Mouse (Mus musculus): ENCODE data around the gene Micu1.

Gene Micu1

DNA sequence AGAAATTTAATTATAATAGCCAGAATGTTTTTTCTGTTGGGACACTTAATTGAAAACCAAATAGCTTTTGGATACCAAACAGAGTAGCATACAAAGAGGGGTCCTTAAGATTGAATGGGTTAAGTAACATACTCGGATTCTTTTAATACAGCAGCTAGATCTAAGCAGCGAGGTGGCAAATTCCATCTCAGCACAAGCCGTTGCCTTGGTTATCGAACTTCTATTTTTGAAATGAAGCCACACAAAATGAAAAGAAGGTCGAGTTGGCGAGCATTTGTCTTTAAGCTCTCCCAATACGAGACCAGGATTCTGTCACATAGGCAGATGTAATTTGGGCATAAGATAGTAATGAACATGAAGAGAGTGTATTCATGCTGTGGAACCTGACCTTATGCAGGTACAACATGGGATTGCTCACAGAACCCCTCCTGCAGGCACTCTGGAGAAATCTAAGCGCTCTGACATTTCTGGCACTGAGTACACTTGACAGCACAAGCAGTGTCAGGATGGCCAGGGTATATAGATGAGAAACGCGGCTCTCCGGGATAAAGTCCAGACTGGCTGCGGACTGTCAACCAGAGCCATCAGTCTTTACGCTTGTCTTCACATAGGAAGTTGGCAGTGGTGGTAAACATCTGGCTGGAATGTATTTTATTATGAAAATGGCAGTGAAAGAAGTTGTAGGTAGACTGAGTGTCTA, 71.3 kb downstream of the Micu1 start:
- no peak for DNase-seq (ENCODE audit: extremely low read depth, low read depth, low spot score)

DNA sequence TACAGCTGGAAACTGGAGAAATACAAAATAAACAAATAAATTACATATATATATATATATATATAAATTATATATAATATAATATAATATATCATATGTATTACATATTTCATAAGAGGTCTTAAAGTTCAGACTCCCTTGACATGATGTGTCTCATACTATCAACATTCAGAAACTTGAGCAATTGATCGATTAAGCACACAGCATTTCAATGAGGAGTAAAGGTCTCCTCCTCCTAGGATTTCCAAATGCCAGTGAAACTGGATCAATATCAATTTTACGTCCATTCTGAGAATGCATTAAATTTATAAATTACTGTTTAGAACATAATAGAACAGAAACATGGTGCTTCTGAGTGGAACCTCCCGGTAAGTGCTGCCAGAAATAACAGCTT, 71.9 kb downstream of the Micu1 start:
- DNase-seq (ENCODE audit: extremely low read depth, low read depth, low spot score): no peak

DNA sequence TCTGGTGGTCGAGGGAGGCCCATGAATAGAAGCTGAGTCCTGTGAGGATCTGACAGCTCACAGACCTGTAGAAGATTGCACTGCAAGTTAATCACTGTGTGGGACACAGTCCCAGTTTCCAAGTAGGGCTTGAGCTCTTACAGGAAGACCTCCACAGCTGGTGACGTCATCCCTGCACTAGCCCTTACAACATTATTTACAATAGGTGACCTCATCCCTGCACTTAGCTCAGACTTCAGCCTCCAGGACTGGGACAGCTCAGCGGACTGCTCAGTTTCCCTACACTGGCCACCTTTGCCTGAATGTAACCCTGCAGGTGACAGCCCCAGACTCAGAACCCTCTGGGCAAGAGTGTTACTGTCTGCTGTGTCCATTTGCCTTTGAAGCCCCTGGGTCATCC, 75.0 kb downstream of the Micu1 start:
- no peak for DNase-seq (ENCODE audit: extremely low read depth, low read depth, low spot score)

DNA sequence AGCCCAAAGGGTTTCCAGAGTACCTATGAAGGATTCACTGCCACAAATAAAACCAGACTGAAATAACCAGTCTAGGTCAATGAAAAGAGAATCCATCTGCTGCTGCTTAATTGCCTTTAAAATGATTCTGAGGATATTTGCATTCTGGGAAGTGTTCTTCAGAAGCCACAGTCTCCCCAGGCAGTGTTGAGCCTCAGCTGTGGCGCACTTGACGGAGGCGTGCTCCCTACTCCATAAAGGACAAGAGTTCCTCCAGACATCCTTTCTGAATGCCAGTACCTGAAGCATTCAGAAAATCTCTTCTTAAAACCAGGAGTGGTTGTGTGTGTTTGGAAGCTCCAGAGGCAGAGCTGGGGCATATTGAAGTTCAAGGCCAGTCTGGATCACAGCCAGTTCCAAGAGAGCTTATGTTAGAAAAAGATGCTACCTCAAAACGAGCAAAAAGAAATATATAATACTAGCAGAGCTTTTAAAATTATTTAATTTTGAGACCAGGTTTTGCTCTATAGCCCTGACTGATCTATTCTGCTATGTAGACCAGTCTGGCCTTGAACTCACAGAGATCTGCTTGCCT, 75.9 kb downstream of the Micu1 start:
- no peak for DNase-seq (ENCODE audit: extremely low read depth, low read depth, low spot score)

DNA sequence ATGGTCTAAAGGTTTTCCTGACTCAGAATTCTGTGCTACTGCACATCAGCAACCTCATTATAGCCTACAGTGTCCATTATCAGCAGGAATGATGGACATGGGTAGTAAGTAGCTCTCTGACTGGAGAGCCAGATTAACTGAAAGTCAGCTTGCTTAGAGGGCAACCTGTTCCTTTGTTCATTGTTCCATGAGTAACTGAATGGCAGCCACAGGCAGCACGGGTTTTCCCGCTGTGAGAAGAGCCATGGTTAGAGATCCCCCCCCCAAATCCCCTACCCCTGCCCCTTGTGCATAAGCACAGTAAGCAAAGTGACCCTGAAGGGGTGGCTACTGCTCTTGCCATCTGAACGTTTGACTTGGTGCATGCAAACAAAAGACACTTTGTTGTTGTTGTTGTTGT, 78.4 kb downstream of the Micu1 start:
- DNase-seq (ENCODE audit: extremely low read depth, low read depth, low spot score): no peak

DNA sequence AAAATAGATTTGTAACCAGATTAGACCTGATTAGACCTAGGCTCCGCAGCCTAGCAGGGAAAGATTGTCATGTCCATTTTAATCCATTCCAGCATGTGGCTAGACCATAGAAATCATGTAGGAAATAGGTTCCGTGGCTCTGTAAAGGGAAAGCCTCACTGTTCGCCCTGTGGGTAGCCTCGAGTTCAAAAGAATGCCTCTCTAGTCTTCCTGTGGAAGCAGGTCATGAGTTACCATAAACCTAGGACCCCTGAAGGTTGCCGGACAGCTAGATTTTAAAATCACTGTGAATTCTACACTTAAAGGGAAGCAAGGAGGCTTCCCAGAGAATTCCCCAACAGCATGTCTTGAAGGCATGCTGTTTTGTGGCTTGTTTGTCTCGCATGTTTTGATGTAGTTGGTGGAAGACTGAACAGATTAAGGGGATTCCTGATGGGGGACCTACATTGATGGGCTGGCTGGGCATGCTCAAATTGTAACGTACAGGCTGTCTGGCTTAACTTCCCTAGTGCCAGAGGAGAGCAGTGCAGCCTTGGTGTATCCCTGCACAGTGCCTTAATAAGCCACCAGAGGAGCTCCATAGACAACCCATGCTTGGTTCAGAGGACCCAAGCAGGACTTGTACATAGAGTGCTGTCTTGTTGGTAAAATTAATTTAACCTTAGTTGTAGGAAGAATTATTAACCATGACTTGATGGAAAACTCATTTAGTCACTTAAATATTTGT, 79.1 kb downstream of the Micu1 start:
- DNase-seq (ENCODE audit: extremely low read depth, low read depth, low spot score): no peak

DNA sequence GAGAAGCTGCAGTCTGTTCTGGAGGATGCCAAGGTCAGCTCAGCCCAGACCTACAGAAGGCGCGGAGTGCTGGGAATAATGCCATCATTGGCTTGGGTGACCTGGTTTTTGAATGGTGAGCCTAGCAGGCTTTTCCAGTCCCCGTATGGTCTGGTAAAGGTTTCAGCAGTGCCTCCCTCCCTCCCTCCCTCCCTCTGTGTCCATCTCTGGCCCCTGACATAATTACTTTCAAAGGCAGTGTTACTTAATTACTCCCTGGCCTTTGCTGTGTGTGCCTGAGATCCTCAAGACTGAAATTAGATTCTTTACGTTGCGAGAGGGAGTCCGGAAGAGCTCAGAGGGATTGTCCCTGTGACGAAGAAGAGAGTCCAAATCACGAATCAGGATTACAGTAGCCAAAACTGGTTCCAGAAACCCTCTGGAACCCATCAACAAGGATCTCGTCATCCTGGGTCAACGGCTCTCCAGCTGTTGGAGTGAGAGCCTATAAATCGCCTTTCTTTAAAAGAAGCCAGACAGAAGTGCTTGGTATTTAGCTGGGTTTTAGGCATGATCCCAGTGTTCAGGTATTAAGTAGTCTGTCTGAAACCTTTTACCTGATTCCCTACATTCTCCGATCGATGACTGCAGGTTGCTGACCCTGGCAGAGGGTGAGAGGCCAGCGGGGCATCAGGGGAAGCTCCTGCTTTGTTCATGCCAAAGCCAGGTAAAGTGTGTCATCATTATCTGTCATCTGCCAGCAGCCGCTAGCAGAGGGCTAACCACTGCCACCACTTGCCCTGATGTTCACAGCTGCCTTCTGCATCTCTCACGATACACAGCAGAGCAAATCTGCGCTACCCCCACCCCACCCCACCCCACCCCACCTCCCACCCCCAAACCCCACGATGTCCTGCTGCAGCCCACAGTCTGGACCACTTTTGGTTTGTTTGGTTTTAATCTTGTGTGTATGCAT, 82.7 kb downstream of the Micu1 start:
- no peak for DNase-seq (ENCODE audit: extremely low read depth, low read depth, low spot score)

DNA sequence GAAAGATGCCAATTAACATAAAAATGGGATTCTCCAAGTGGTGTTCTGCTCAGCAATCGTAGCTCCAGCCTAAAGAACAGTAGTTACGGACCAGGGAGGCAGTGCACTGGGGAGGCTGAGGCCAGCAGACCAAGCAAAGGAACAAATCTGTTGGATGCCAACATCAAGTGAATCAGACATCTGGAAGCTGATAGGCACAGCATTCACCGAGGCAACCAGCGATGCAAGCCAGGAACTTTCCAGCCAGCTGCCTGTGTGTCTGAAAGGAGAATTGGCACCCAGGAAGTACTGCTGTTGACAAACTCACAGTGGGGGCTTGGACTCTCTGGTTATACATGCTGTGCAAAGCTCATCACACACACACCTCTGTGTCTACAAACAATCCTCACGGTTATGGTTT, 84.0 kb downstream of the Micu1 start:
- DNase-seq (ENCODE audit: extremely low read depth, low read depth, low spot score): no peak

DNA sequence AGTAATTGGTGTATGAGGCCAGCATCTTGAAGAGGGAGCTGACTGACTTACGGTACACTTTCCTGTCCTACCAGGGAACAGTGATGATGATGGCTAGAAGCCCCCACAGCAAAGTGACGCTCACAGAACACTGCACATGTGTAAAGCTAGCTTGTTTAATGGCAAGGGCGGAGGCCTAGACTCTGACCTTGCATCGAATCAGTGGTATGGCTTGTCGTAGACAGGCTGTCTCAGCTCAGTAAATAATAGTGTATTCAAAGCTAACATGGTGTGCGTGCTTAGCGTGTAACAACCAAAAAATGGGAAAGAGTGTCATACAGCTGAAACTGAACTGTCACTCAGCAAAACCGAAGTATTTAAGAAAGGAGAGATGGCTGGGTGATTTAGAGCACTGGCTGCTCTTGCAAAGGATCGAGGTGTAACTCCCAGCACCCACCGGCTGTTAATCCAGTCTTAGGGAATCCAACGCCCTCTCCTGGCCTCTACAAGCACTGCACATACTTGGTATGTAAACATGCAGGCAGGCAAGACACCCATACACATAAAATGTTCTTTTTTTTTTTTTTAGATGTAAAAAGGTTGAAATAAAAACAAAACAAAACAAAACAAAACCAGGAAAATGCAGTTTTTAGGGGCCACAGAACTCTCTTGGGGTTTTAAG, 85.0 kb downstream of the Micu1 start:
- DNase-seq (ENCODE audit: extremely low read depth, low read depth, low spot score): no peak

DNA sequence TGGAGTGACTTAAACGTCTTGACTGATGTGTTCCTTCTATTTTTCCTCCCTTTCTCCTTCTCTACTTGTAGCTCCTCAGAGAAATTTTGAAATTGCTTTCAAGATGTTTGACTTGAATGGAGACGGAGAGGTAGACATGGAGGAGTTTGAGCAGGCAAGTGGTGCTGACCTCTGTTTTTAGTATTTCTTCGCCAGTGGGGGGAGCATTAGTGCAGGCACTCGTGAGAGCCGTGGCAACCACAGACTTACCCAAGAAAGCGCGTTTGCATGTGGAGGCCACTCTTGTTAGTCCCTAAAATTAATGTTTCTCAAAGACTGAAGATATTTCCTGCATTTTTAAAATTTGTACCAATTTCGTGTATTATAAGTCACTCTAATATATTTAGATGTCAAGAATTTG, 85.6 kb downstream of the Micu1 start:
- no peak for DNase-seq (ENCODE audit: extremely low read depth, low read depth, low spot score)

DNA sequence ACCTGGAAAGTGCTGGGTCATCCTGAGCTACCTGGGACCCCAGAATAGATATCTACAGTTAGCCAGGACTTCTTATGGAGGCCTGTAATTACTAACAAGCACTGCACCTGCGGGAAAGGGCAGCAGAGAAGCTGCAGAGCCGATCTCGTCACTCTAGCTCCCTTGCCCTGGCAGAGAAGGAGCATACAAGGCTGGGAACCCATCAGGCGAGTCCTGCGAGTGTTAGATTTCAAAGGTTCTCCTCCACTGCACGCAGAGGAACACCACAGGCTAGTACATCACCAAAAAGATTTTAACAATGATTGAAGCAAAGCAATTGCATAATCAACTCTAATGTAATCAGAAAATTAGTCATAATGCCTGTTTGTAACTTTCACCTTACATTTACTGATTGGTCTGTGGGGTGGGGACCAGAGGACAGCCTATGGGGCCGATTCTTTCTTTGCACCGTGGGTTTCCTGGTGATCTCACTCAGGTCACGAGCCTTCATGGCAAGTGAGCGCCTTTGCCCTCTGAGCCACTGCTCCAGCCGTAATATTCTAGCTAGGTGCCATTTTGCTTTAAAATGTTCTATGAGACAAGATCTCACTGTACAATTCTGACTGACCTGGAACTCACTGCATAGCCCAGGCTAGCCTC, 88.1 kb downstream of the Micu1 start:
- DNase-seq (ENCODE audit: extremely low read depth, low read depth, low spot score): no peak

DNA sequence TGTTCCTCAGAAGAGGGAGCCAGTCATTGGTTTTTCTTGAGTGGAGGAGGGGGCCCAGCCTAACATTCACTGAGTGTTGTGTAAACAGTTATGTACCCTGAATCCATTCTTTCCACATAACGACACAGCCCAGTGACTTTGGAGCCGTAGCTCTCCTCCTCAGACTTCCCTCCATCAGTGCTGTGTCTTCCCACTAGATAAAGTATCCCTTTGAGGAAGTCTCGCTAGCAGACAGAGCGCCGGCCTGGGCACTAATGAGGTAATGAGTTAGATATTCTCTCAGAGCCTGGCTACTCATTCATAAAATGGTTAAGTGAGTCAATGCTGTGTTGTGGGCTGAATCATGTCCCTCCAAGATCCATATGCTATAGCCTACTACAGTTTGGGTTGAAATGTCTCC, 89.6 kb downstream of the Micu1 start:
- DNase-seq (ENCODE audit: extremely low read depth, low read depth, low spot score): no peak

DNA sequence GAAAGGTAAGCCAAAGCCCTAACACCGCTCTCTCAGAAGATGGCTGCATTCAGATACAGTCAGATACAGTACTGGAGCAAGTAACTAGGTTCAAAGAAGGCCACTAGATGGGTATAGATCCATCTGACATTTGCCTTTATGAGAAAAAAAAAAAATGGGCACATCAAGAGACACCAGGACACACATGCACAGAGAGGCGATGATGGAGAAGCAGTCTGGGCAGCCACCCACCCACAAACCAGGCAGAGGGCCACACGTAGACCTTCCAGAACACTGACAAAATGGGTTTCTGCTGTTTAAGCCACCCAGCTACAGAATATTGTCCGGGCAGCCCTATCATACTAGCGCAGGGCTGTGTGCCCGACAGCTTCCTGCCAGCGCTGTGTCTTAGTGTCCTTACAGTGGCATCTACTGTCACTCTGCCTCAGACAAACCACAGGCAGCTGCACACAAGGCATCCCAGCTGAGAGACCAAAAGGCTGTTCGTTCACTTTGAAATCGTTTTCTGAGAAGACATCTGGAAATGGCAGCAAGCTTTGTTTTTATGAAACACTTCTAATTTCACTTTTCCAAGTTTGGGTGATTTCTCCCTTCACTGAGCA, 90.4 kb downstream of the Micu1 start:
- no peak for DNase-seq (ENCODE audit: extremely low read depth, low read depth, low spot score)

DNA sequence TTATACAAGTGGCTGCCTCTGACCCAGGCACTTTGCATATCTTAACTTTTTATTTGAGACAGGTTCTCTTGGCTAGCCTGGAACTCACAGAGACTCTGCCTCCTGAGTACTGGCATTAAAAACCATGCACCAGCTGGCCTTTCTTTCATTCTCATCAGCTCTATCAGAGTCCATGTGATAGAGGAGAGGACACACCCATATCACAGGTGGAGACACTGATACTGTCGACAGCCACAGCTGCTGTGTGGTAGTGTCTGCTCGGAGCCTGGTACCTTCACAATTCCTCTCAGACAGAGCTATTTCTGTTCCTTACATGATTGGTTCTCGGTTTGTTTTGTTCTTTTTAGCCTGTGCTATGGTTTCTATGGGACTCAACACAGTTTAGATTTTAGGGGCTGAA, 91.2 kb downstream of the Micu1 start:
- DNase-seq (ENCODE audit: extremely low read depth, low read depth, low spot score): no peak

DNA sequence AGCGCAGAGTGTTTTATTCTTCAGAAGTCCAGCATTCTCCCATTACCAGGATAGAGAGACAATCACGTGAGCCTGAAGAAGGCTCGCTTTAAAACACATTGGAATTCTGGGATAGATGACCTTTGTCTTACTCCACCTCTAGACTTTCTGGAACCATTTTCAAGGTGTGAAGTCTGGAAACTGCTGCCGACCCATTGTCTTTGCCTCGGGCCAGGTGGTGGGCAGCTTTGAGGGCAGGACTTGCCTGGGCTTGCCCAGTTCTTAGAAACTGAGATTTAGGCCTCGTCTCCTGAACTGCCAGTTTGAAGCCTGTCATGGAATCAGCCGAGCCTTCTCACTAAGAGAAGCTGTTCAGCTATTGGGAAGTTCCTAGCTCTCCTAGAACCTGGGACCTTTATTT, 92.8 kb downstream of the Micu1 start:
- DNase-seq (ENCODE audit: extremely low read depth, low read depth, low spot score): no peak

DNA sequence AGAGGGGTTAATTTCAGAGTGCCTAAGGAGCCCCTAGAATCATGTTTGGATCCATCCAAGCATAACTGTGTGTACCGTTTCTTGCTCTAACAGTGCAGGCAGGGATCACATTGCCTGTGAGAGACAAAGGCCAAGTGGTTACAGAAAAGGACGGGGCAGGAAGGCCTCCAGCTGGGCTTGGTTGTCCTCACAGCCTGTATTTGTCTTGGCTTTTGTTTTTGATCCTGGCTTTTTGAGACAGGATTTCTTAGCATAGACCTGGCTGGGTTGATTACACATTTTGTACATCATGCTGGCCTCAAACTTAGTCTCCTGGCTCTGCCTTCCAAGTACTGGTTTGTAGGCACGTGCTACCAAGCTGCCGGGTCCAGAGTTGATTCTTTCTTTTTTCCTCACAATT, 93.6 kb downstream of the Micu1 start:
- DNase-seq (ENCODE audit: extremely low read depth, low read depth, low spot score): peak; percentile 59

DNA sequence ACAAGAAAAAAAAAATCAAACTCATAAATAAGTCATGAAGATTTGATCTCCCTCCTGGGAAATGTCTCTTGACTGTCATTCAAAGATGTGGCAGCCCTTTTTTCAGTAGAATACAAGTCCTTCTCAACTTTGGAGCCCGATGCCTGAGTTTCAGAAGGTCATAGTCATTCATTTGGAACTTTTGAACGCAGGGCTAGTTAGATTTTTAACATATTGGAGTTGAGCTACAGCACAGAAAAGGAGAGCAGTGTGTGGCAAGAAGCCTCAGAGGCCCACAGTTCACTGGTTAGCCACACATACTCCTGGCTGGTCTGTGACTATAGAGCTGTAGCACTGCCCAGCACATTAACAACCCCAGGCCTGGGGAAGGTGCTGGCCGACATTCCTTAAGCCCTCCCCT, 96.1 kb downstream of the Micu1 start:
- DNase-seq (ENCODE audit: extremely low read depth, low read depth, low spot score): no peak

DNA sequence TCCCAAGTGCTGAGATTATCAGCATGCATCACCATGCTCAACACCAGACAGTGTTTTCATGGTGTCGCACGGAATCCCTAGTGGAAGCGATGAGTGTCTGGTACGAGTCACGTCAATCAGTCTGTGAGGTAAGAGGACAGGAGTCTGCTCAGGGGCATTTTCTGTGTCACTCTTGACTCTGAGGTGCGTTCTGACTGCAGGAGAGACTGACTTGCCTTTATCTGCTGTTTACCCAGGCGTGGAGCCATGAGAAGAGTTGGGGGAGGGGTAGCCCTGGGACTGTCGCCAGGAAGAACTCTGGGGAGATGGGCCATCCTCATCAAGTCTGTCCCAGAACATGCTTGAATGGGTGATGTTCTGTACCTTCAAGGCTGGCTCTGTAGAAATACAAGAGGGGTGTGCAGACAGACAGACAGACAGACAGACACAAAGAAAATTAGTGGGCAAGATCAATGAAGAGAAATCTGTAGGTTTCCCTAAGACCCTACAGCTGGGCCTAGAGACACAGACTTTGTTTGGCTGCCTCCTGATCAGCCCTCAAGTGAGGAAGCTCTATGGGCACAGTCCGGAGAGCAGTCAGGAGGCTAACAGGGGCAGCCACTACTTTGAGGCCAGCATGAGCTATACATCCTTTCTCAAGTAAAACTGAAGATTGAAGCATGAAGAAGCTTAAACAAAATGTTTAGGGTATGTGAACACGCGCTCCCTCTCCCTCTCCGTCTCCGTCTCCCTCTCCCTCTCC, 97.2 kb downstream of the Micu1 start:
- DNase-seq (ENCODE audit: extremely low read depth, low read depth, low spot score): no peak

DNA sequence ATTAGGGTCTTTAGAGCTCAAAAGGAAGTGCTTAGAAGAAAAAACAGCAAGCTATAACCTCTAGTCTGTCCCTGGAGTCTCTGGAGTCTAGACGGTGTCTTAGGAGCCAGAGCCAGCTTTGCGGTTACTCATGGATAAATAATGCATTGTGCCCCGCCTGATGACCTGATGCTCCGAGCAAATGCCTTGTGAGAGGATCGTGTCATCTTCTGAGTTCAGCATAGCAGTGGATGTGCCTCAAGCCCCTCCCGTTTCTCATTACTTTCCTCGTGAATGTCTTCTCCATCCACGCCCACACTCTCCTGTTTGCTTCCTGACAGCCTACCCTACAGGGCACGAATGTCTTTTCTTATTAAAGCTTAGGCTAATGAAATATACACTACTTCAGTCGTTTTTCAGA, 97.9 kb downstream of the Micu1 start:
- DNase-seq (ENCODE audit: extremely low read depth, low read depth, low spot score): no peak

Measured in fat pad, adult 2 months (tissue).